Mouse (Mus musculus) hindbrain, embryonic 15.5 days (tissue): ENCODE data around the gene Myo16. TPM values are rescaled to one million over a fixed set of nuclear protein-coding genes. Genes with fewer than 3 reads are reported as not detected.

Experiments used
- ATAC-seq: fragments of 200-750 bp; cut with Nextera tagmentation; 2 replicates; pipeline ENCODE4 v1.8.0; 2017; ENCODE audit warnings: low read depth, moderate number of reproducible peaks, moderate TSS enrichment; ENCODE audit not compliant: low FRiP score
- H3K27ac ChIP-seq: fragments of 300-500 bp; sonication (generic); replicated peaks from 2 replicates; pipeline ENCODE4 v1.5.1; 2015; ENCODE audit warnings: mild to moderate bottlenecking, inconsistent platforms
- H3K27me3 ChIP-seq: fragments of 300-500 bp; sonication (generic); 2 replicates; pipeline ENCODE4 v1.6.1; 2015; ENCODE audit warnings: control low read depth, inconsistent platforms
- H3K36me3 ChIP-seq: fragments of 300-500 bp; sonication (generic); 2 replicates; pipeline ENCODE4 v1.6.1; 2015; ENCODE audit warnings: control low read depth, inconsistent platforms
- H3K4me1 ChIP-seq: fragments of 300-500 bp; sonication (generic); replicated peaks from 2 replicates; pipeline ENCODE4 v1.6.1; 2015; ENCODE audit warnings: control low read depth, inconsistent platforms
- H3K4me2 ChIP-seq: fragments of 300-500 bp; sonication (generic); 2 replicates; pipeline ENCODE4 v1.6.1; 2015; ENCODE audit warnings: moderate library complexity, mild to moderate bottlenecking, inconsistent platforms
- H3K4me3 ChIP-seq: fragments of 300-500 bp; sonication (generic); 2 replicates; pipeline ENCODE4 v1.5.1; 2015; ENCODE audit warnings: mild to moderate bottlenecking, inconsistent platforms
- H3K9ac ChIP-seq: fragments of 300-500 bp; sonication (generic); 2 replicates; pipeline ENCODE4 v1.6.1; 2015; ENCODE audit warnings: inconsistent platforms
- H3K9me3 ChIP-seq: fragments of 300-500 bp; sonication (generic); 2 replicates; pipeline ENCODE4 v1.6.1; 2016; ENCODE audit warnings: control low read depth, inconsistent platforms
- whole genome bisulfite sequencing: fragments of 180-500 bp; shearing (Covaris S2); methylation state at CpG from one replicate; pipeline ENCODE4 v1.1.7; 2015; 5-methylcytosine and 5-hydroxymethylcytosine counted together
- polyA plus RNA-seq: library from polyadenylated mRNA; unstranded; fragments of >200 nt; fragmentation: Nextera tagmentation; extraction: Ambion mirVana; gene quantifications from 2 replicates; pipeline ENCODE4 v1.2.1, GENCODE M21; 2015

Gene Myo16
- polyA plus RNA-seq, 1 experiment from 2014 or later: 5.5 TPM

DNA sequence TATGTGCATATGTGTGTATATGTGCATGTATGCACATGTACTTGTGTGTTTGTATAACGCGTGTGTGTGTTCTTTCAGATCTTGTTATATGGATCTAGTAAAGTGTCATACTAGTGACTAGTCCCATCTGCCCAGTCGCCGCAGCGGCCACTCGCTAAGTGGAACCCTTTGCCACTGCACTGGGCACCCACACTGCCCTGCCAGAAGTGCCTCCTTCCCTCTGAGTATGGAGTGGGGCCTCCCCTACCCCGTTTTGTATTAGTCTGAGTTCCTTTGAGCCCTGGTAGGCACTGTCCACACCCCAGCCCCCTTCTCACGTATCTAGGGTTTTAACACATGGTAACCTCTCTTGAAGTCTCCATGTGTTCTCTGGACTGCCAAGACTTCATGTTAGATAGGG is 264.3 kb downstream of the Myo16 start:
- Histone ChIP-seq H3K4me3 (no peak overlapping the region), H3K36me3 (no peaks in the 10 kb centered on the region), H3K9me3 (no peaks in the 10 kb centered on the region), H3K27ac (no peak overlapping the region), H3K4me2 (no peak overlapping the region), H3K4me1 (0 out of 2 replicates have a peak, but pooled peaks cover 3% of the 10 kb centered on the region), H3K9ac (no peak overlapping the region), H3K27me3 (no peaks in the 10 kb centered on the region)
- ATAC-seq: no peak
- WGBS: 94% methylated on average over 8 of the region's 8 CpGs

DNA sequence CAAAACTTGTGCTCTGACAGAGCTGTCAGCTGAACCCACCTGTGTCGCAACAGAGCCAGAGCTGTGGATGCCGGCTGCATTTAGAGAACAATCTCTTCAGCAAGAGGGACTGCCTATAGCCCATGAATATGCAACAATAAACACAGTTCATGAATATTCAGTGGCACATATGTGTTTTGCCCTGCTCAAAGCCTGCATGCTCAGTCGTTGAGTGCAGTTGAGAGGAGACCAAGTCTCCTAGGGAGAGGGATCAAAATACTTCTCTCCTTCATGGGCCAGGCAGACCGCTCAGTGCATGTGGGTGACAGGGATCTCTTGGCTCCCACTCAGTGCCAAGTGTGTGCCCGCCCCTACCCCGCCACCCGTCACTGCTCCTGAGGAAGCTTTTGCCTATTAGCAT is 265.3 kb downstream of the Myo16 start:
- WGBS: 35% methylated on average over 7 of the region's 7 CpGs
- H3K27ac ChIP-seq: no peak overlapping the region

DNA sequence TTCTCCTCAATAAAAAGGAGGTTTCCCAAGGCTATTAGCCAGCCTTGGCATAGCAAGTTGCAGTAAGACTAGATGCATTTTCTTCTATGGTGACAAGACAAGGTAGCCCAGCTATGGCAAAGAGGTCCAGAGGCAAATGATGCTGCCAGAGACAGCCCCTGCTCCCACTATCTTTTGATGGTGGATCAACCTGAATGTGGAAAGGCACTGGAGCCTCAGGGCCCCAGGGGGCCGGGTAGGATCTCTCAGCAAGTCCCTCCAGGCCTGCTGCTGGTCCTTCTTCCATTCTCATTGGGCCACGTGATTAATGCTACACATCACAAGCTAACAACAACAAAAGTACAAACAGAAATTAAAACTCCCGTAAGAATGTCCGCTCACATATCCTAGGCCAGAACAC is 266.0 kb downstream of the Myo16 start:
- WGBS: 80% methylated on average over 4 of the region's 4 CpGs
- Histone ChIP-seq H3K4me3 (no peak overlapping the region), H3K36me3 (no peaks in the 10 kb centered on the region), H3K27me3 (no peaks in the 10 kb centered on the region), H3K4me1 (no peaks in the 10 kb centered on the region), H3K4me2 (no peak overlapping the region), H3K27ac (no peak overlapping the region), H3K9ac (no peak overlapping the region), H3K9me3 (no peaks in the 10 kb centered on the region)
- ATAC-seq: no peak

More for the DNA sequence above, 265.3 kb downstream of the Myo16 start:
- no peak overlapping the region for H3K4me3 ChIP-seq
- H3K9me3 ChIP-seq: no peaks in the 10 kb centered on the region
- H3K4me2 ChIP-seq: no peak overlapping the region
- H3K27me3 ChIP-seq: no peaks in the 10 kb centered on the region
- no peak overlapping the region for H3K9ac ChIP-seq
- no peaks in the 10 kb centered on the region for H3K36me3 ChIP-seq
- ATAC-seq: peak; percentile 52; the same call in 1 of the 2 replicates
- H3K4me1 ChIP-seq: 0 out of 2 replicates have a peak, but pooled peaks cover 2% of the 10 kb centered on the region

DNA sequence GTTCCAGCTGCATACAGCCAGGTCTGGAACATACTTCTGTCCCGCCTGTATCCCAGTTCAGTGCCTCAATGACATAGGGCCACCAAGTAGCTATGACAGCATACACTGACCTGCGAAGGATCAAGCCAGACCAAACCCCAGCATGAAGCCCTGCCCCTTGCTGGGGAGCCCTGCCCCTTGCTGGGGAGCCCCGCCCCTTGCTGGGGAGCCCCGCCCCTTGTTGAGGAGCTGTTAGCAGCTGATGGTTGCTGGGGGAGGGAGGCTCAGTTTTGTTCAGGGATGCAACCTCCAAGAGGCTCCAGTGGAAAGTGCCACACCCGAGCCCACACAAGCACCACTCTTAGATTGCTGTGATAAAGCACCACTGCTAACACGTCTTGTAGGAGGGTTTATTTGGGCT is 266.8 kb downstream of the Myo16 start:
- 85% methylated on average over 6 of the region's 6 CpGs for WGBS
- no peak for ATAC-seq

DNA sequence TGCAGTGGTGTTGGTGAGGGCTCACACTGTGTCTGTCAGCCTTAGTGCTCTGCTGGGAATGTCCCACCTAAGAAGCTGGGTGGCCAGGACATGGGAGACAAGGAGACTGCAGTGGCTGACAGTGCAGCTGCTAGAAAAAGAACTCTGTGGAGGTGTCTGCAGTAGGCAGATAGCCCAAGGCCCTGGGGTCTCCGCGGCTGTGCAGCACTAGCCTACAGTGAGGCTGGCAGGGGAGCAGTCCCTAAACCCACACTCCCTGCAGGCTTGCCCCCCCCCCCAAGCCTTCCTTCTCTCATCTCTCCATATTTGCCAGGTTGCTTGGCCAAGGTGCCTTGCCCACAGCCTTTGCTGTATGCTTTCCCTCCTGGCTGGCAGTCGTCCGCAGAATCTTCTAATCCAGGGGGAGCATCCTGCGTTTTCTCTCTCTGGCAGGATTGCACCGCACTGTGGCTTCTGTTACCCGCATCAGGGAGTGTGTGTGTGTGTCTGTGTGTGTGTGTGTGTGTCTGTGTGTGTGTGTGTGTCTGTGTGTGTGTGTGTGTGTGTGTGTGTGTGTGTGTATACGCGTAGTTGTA is 267.9 kb downstream of the Myo16 start:
- Histone ChIP-seq H3K9me3 (no peaks in the 10 kb centered on the region), H3K27me3 (no peaks in the 10 kb centered on the region), H3K4me1 (no peaks in the 10 kb centered on the region), H3K27ac (no peak overlapping the region), H3K4me2 (no peak overlapping the region), H3K4me3 (no peak overlapping the region), H3K36me3 (no peaks in the 10 kb centered on the region), H3K9ac (no peak overlapping the region)
- 0 out of 2 replicates have a peak, but pooled peaks have one; percentile 25 for ATAC-seq
- WGBS: 80% methylated on average over 9 of the region's 9 CpGs

More for the DNA sequence above, 266.8 kb downstream of the Myo16 start:
- Histone ChIP-seq H3K4me3 (no peak overlapping the region), H3K9me3 (no peaks in the 10 kb centered on the region), H3K4me1 (no peaks in the 10 kb centered on the region), H3K9ac (no peak overlapping the region), H3K4me2 (no peak overlapping the region), H3K27ac (no peak overlapping the region), H3K36me3 (no peaks in the 10 kb centered on the region), H3K27me3 (no peaks in the 10 kb centered on the region)

- H3K4me3 ChIP-seq: no peak overlapping the region
- no peak for ATAC-seq
- H3K9ac ChIP-seq: no peak overlapping the region
- H3K27me3 ChIP-seq: no peaks in the 10 kb centered on the region
- 90% methylated on average over 8 of the region's 8 CpGs for WGBS
- H3K27ac ChIP-seq: no peak overlapping the region
- H3K4me1 ChIP-seq: peaks cover 14% of the 10 kb centered on the region
- no peaks in the 10 kb centered on the region for H3K36me3 ChIP-seq
- no peak overlapping the region for H3K4me2 ChIP-seq
- no peaks in the 10 kb centered on the region for H3K9me3 ChIP-seq
Measured at GRCm38 (mm10) chr8:10435492-10435891, 281.8 kb downstream of the Myo16 start.

GRCm38 (mm10) chr8:10438772-10439171 is 285.1 kb downstream of the Myo16 start:
- H3K4me2 ChIP-seq: no peak overlapping the region
- peaks cover 14% of the 10 kb centered on the region for H3K4me1 ChIP-seq
- H3K36me3 ChIP-seq: no peaks in the 10 kb centered on the region
- no peak overlapping the region for H3K9ac ChIP-seq
- ATAC-seq: peak; percentile 68
- H3K9me3 ChIP-seq: no peaks in the 10 kb centered on the region
- H3K4me3 ChIP-seq: no peak overlapping the region
- no peak overlapping the region for H3K27ac ChIP-seq
- WGBS: 15% methylated on average over 11 of the region's 11 CpGs
- H3K27me3 ChIP-seq: no peaks in the 10 kb centered on the region

- ATAC-seq: 0 out of 2 replicates have a peak, but pooled peaks have one; percentile 31
- Histone ChIP-seq H3K9me3 (no peaks in the 10 kb centered on the region), H3K9ac (no peak overlapping the region), H3K27me3 (no peaks in the 10 kb centered on the region), H3K36me3 (no peaks in the 10 kb centered on the region), H3K4me2 (no peak overlapping the region), H3K4me3 (no peak overlapping the region), H3K27ac (no peak overlapping the region), H3K4me1 (peaks cover 14% of the 10 kb centered on the region)
- WGBS: 47% methylated on average over 16 of the region's 16 CpGs
Measured at GRCm38 (mm10) chr8:10439595-10440453, 286.1 kb downstream of the Myo16 start.

DNA sequence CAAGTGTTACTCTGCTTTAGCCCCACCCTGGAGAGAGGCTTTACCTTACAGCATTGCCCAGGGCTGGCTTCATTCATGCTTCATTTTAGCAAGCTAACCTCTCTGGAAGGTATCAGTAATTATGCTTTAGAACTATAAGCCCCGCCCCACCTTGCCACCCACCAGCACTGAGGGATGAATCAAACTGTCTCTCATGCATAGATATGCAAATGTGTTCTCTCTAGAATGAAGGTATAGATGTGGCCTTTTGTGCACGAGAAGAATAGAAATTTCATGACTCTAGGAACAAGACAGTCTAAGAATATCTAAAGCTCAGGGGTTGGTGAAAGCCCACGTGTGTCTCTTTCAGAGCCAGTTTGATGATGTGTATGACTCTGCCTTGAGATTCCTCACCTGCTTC is 288.9 kb downstream of the Myo16 start:
- Histone ChIP-seq H3K4me1 (peaks cover 14% of the 10 kb centered on the region), H3K9ac (no peak overlapping the region), H3K36me3 (no peaks in the 10 kb centered on the region), H3K4me2 (no peak overlapping the region), H3K27me3 (no peaks in the 10 kb centered on the region), H3K27ac (no peak overlapping the region), H3K9me3 (no peaks in the 10 kb centered on the region), H3K4me3 (no peak overlapping the region)
- ATAC-seq: no peak; the same call in 1 of the 2 replicates
- 27% methylated on average over 3 of the region's 3 CpGs for WGBS

- no peak overlapping the region for H3K4me3 ChIP-seq
- 91% methylated on average over 7 of the region's 7 CpGs for WGBS
Measured at GRCm38 (mm10) chr8:10445011-10445410, 291.3 kb downstream of the Myo16 start.

GRCm38 (mm10) chr8:10448545-10448944 is 294.8 kb downstream of the Myo16 start:
- H3K4me2 ChIP-seq: no peak overlapping the region
- H3K4me3 ChIP-seq: no peak overlapping the region
- no peaks in the 10 kb centered on the region for H3K27me3 ChIP-seq
- 74% methylated on average over 14 of the region's 14 CpGs for WGBS
- H3K36me3 ChIP-seq: no peaks in the 10 kb centered on the region
- H3K9ac ChIP-seq: no peak overlapping the region
- ATAC-seq: no peak
- no peak overlapping the region for H3K27ac ChIP-seq
- H3K4me1 ChIP-seq: peaks cover 12% of the 10 kb centered on the region; the same call in 1 of the 2 replicates
- no peaks in the 10 kb centered on the region for H3K9me3 ChIP-seq

More at GRCm38 (mm10) chr8:10445011-10445410, 291.3 kb downstream of the Myo16 start:
- ATAC-seq: no peak
- Histone ChIP-seq H3K27me3 (no peaks in the 10 kb centered on the region), H3K27ac (no peak overlapping the region), H3K36me3 (no peaks in the 10 kb centered on the region), H3K9me3 (no peaks in the 10 kb centered on the region), H3K9ac (no peak overlapping the region), H3K4me1 (peaks cover 2% of the 10 kb centered on the region), H3K4me2 (no peak overlapping the region)

- no peak for ATAC-seq
- 58% methylated on average over 10 of the region's 10 CpGs for WGBS
- Histone ChIP-seq H3K9ac (no peak overlapping the region), H3K4me3 (no peak overlapping the region), H3K4me2 (no peak overlapping the region), H3K9me3 (no peaks in the 10 kb centered on the region), H3K27ac (no peak overlapping the region), H3K36me3 (no peaks in the 10 kb centered on the region), H3K4me1 (peaks cover 12% of the 10 kb centered on the region; the same call in 1 of the 2 replicates), H3K27me3 (no peaks in the 10 kb centered on the region)
Measured at GRCm38 (mm10) chr8:10453046-10453445, 299.3 kb downstream of the Myo16 start.
